Mouse (Mus musculus) erythroblast, embryonic 14.5 days (primary cell): ENCODE data around the gene Tenm2. TPM values are rescaled to one million over a fixed set of nuclear protein-coding genes. Genes with fewer than 3 reads are reported as not detected.

Source experiments
- H3K27me3 ChIP-seq: 2 replicates; pipeline ENCODE4 v1.6.1; 2012; ENCODE audit warnings: inconsistent platforms; ENCODE audit not compliant: control insufficient read depth
- H3K36me3 ChIP-seq: 2 replicates; pipeline ENCODE4 v1.6.1; 2012; ENCODE audit warnings: mild to moderate bottlenecking, inconsistent platforms; ENCODE audit not compliant: control insufficient read depth
- H3K4me1 ChIP-seq: 2 replicates; pipeline ENCODE4 v1.6.1; 2012; ENCODE audit warnings: inconsistent platforms; ENCODE audit not compliant: control insufficient read depth
- H3K4me3 ChIP-seq: replicated peaks from 2 replicates; pipeline ENCODE3; 2012; ENCODE audit warnings: moderate library complexity, mild to moderate bottlenecking, inconsistent platforms
- H3K9me3 ChIP-seq: 2 replicates; pipeline ENCODE4 v1.6.1; 2012; ENCODE audit warnings: low read length, inconsistent platforms, mixed read lengths; ENCODE audit not compliant: control insufficient read depth
- GATA1 ChIP-seq: IDR thresholded peaks from 2 replicates; pipeline ENCODE4 v1.6.1; 2012; ENCODE audit warnings: low read length, inconsistent platforms, mixed read lengths
- TAL1 ChIP-seq: IDR thresholded peaks from 3 replicates; pipeline ENCODE4 v1.6.1; 2012; ENCODE audit warnings: low read length, inconsistent platforms, mixed read lengths
- polyA plus RNA-seq: library from polyadenylated mRNA; stranded (reverse); fragments of >175 nt; gene quantifications from 2 replicates; pipeline ENCODE4 v1.2.3, GENCODE M21; 2012

Tenm2 gene
- polyA plus RNA-seq, 1 experiment, result under 0.01 TPM

DNA sequence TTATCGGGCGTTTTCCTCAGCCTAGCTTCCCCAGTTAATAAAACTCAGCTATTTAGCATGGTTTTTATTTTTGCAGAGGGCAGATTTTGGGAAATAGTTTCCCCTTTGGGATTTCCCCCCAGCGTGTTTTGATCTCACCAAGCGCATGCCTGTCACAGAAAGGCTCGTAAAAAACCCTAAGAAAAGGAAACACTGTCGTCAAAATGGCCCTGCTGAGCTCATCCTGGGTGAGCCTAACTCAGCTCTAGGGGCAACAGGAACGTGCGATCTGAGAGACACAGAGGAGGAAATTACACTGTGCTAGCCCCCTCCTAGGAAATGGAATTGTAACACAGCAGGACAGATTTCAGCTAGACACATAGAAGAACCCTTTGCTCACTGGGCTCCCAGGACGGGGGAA is 1204.0 kb downstream of the Tenm2 start:
- Histone ChIP-seq H3K27me3 (no peaks in the 10 kb centered on the region), H3K4me3 (no peak overlapping the region), H3K4me1 (no peaks in the 10 kb centered on the region), H3K36me3 (no peaks in the 10 kb centered on the region), H3K9me3 (no peaks in the 10 kb centered on the region)
- no peak for TF ChIP-seq GATA1
- TF ChIP-seq TAL1, result no peak

- TF ChIP-seq GATA1, result no peak
- no peak for TF ChIP-seq TAL1
- no peaks in the 10 kb centered on the region for H3K27me3 ChIP-seq
- no peak overlapping the region for H3K4me3 ChIP-seq
- no peaks in the 10 kb centered on the region for H3K36me3 ChIP-seq
- H3K9me3 ChIP-seq, result no peaks in the 10 kb centered on the region; the same call in 1 of the 2 replicates
- no peaks in the 10 kb centered on the region for H3K4me1 ChIP-seq
Measured at GRCm38 (mm10) chr11:36020009-36020408, 1215.8 kb downstream of the Tenm2 start.

- no peaks in the 10 kb centered on the region for H3K4me1 ChIP-seq
- no peaks in the 10 kb centered on the region; the same call in 1 of the 2 replicates for H3K9me3 ChIP-seq
- H3K36me3 ChIP-seq, result no peaks in the 10 kb centered on the region
- TF ChIP-seq TAL1, result no peak
- no peak for TF ChIP-seq GATA1
- H3K27me3 ChIP-seq, result no peaks in the 10 kb centered on the region
- H3K4me3 ChIP-seq, result no peak overlapping the region
Measured at GRCm38 (mm10) chr11:36013179-36013578, 1222.6 kb downstream of the Tenm2 start.

GRCm38 (mm10) chr11:36009281-36010208 is 1226.2 kb downstream of the Tenm2 start:
- no peak for TF ChIP-seq TAL1
- TF ChIP-seq GATA1, result no peak
- Histone ChIP-seq H3K9me3 (no peaks in the 10 kb centered on the region; the same call in 1 of the 2 replicates), H3K4me3 (no peak overlapping the region), H3K4me1 (no peaks in the 10 kb centered on the region), H3K36me3 (no peaks in the 10 kb centered on the region), H3K27me3 (no peaks in the 10 kb centered on the region)

- no peak overlapping the region for H3K4me3 ChIP-seq
Measured at GRCm38 (mm10) chr11:36002900-36003299, 1232.9 kb downstream of the Tenm2 start.

DNA sequence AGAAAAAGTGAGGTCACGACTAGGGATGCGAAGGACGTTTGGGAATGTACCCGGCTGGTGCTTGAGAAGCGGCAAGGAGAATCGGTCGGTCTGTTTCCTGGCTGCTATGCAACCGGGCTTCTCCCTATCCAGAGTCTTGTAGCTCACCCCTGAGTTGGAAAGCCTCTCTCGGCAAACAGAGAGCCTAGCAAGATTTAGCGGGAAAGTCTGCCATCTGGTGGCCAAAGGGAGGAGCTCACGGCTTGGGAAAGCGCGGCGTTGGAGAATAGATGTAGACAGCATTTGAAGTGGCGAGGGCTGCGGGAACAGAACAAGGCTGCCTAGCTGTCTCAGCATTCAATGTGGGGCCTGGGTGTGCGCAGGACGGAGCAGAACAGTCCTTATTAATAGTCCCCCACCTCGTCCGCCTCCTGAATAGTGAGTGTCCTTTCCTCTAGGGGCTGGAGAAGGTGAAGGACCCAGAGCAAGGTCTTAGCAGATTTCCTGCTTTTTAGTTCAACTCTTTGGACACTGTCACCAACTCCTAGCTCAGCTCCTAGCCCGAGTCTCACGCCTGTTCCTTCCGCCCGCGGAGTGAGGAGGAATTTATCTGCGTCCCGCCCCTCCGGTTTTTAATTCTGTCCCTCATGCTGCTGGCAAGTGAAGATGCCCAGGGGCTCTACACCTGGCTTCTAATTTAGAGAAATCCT is 1234.3 kb downstream of the Tenm2 start:
- Histone ChIP-seq H3K9me3 (no peaks in the 10 kb centered on the region), H3K4me1 (peaks cover 23% of the 10 kb centered on the region), H3K4me3 (peak overlapping the region; percentile 46), H3K36me3 (no peaks in the 10 kb centered on the region), H3K27me3 (peaks cover 10% of the 10 kb centered on the region)
- TF ChIP-seq GATA1 (no peak), TAL1 (no peak)

More at GRCm38 (mm10) chr11:36002900-36003299, 1232.9 kb downstream of the Tenm2 start:
- no peaks in the 10 kb centered on the region for H3K36me3 ChIP-seq
- H3K9me3 ChIP-seq, result no peaks in the 10 kb centered on the region
- peaks cover 23% of the 10 kb centered on the region for H3K4me1 ChIP-seq
- H3K27me3 ChIP-seq, result peaks cover 10% of the 10 kb centered on the region
- TF ChIP-seq GATA1, result no peak
- no peak for TF ChIP-seq TAL1

DNA sequence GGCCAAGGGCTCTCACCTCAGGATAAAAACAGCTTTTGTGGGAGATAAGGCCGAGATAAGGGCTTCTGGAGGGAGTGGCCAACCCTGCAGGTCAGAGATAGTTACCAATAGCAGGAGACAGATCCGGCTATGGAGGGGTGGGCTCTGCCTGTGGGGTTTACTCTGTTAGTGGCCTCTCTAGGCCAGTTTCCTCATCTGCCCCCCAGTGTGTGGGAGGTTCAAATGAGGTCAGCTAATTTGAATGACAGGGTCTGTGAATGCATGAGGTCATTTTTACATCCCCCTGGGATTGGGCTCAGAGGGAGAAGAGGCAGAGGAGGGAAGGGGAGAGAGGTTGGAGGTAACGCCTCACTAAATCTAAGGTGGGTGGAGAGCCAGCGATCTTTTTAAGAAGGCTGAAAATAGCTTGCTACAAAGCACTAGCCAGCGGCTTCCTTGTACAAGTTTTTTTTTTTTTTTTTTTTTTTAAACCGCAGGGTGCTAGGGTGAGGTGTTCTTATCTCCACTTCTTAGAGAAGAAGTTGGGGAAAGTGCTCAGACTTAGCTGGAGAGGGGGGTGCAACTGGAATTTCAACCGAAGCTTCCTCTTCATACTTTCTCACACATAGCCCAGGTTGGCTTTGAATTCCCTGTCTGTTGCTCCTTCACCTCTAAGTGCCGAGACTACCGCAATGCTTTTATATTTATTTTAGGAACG is 1235.0 kb downstream of the Tenm2 start:
- Histone ChIP-seq H3K4me3 (peak overlapping the region; percentile 46), H3K4me1 (peaks cover 23% of the 10 kb centered on the region), H3K36me3 (no peaks in the 10 kb centered on the region), H3K9me3 (no peaks in the 10 kb centered on the region), H3K27me3 (peaks cover 10% of the 10 kb centered on the region)
- no peak for TF ChIP-seq TAL1
- no peak for TF ChIP-seq GATA1

GRCm38 (mm10) chr11:36000038-36000437 is 1235.7 kb downstream of the Tenm2 start:
- Histone ChIP-seq H3K4me1 (peaks cover 23% of the 10 kb centered on the region), H3K9me3 (no peaks in the 10 kb centered on the region), H3K4me3 (no peak overlapping the region), H3K36me3 (no peaks in the 10 kb centered on the region), H3K27me3 (peaks cover 10% of the 10 kb centered on the region)
- TF ChIP-seq GATA1 (no peak), TAL1 (no peak)
